Mouse (Mus musculus): ENCODE measurements around the gene Espnl.

DNA sequence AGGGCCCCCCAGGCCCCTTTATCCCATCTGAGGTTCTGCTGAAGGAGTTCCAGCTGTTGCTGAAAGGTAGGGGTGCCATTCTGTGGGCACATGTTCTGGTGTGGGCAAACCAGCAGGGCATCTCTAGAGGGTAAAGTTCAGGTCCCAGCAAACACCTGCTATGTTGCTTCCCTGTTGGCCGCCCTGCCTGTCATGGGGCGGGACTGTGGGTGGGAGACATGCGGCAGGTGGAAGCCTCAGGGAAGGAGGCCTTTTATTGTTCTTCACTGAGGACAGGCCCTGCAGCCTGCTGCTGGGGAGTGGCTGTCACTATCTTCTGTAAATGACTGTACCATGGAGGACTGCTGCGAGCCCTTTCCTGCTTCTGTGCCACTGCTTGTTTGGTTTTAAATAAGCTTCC, 47.5 kb downstream of the Espnl start:
- TF ChIP-seq ZC3H11A (IDR thresholded peaks at IDR 0.05; ENCODE audit: borderline replicate concordance, low read depth, low read length), result no peak
- TF ChIP-seq ZNF384 (IDR thresholded peaks at IDR 0.05; ENCODE audit: low read depth, low read length), result no peak
- no peak for TF ChIP-seq MAFK (IDR thresholded peaks at IDR 0.05; ENCODE audit: insufficient read depth, low read depth, low read length)
- no peak for TF ChIP-seq HCFC1 (IDR thresholded peaks at IDR 0.05; ENCODE audit: borderline replicate concordance, insufficient read depth, low read length)
- TF ChIP-seq CHD2 (IDR thresholded peaks at IDR 0.05; ENCODE audit: low read depth, low read length), result no peak

All from ES-E14 (cell line).